Mouse (Mus musculus) heart, postnatal 36 days (tissue): ENCODE measurements around the gene Mafb. TPM values are rescaled to one million over a fixed set of nuclear protein-coding genes. Genes with fewer than 3 reads are reported as not detected.

ENCODE experiments used
- DNase-seq, 2 experiments: peaks; one replicate each; pipeline ENCODE4 v3.0.0; 2021 to 2022
- intact Hi-C: fragments of 180-260 bp; cut with DNase I; formaldehyde crosslinking; loops from one replicate; pipeline ENCODE4 v1.15.1; 2025
- total RNA-seq, 2 experiments: library from RNA; stranded (reverse); gene quantifications; 2 replicates each; pipeline ENCODE4 v1.2.3; 2021

The Mafb gene
- total RNA-seq, 2 experiments from 2014 or later: 11.7 to 16.2 TPM

- peak; percentile 42 to 56 for DNase-seq
- intact Hi-C loops: no loop called here
Observed at GRCm38 (mm10) chr2:160334111-160334661, 32.7 kb downstream of the Mafb start, which contains the start of gene Gm826. TSS of gene Gm826 (minus strand) at chr2:160334162.

GRCm38 (mm10) chr2:160332516-160333325 is 34.1 kb downstream of the Mafb start:
- DNase-seq: no peak
- intact Hi-C loops: no loop called here

- intact Hi-C loops: no loop called here
- DNase-seq: no peak
Observed at GRCm38 (mm10) chr2:160328886-160329285, 38.0 kb downstream of the Mafb start.

GRCm38 (mm10) chr2:160327716-160328115 is 39.1 kb downstream of the Mafb start:
- intact Hi-C loops: no loop called here
- no peak for DNase-seq

GRCm38 (mm10) chr2:160327167-160327566 is 39.7 kb downstream of the Mafb start:
- peak; percentile 46 to 56 for DNase-seq
- intact Hi-C loops: no loop called here

GRCm38 (mm10) chr2:160325105-160325644 is 41.7 kb downstream of the Mafb start:
- DNase-seq: no peak
- intact Hi-C loops: no loop called here

GRCm38 (mm10) chr2:160321829-160322228 is 45.0 kb downstream of the Mafb start:
- intact Hi-C loops: no loop called here
- no peak for DNase-seq

- intact Hi-C loops: no loop called here
- no peak for DNase-seq
Observed at GRCm38 (mm10) chr2:160318255-160318654, 48.6 kb downstream of the Mafb start.

Other genes with a start within 250 kb of the Mafb start
- 1 to 10 TPM; 7.1 to 8.8 TPM for gene Gm826, start 32.9 kb downstream of the Mafb start, total RNA-seq